Mouse (Mus musculus) fat pad, adult 2 months (tissue): ENCODE data around the gene Mdh2.

Experiments
- DNase-seq: peaks from one replicate; pipeline ENCODE4 v3.0.0-alpha.2; 2011; ENCODE audit warnings: low read depth, low spot score; ENCODE audit errors: extremely low read depth

Gene Mdh2

DNA sequence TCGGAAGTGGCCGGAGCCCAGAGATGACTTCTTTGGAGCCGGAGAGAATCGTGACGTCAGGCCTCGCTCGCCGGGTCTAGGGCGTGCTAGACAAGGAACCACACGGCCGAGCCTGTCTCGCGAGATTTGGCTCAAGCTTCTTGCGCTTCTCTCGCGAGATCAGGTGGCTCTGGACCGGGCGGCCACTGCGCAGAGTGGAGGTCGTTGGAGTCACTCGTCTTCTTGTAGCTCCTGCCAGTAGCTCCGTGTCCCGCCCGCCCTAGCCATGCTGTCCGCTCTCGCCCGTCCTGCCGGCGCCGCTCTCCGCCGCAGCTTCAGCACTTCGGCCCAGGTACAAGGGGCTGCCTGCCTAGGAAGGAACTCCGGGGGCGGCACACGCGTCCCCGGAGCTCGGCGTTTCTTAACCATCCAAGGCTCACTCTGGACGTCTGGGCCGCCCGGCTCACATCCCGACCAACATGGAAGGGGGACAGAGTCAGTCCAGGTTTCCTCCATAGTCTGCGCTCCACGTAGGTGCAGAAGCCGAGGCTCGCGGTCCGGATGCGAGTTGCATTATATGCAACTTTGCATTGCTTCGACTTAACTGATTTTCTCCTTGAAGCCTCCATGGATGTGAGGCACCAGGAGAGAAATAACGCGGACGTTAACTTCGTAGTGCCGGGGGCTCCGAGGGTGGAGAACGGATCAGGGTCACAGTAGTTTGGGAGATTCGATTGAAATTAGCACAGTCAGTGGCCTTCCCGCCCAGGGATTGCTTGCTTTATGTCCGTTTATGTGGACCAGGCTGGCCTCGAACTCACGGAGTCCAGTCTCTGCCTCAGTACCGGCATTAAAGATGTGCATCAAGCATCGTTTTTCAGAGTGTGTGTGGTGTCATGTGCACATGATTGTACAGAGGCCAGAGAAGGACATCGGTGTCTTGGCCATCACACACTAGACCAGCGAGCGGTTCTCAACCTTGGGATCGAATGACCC is at the start of gene Mdh2:
Mdh2 (plus strand) TSS at position 10 of the 975 bp plus-strand sequence.
- peak; percentile 93 for DNase-seq

DNA sequence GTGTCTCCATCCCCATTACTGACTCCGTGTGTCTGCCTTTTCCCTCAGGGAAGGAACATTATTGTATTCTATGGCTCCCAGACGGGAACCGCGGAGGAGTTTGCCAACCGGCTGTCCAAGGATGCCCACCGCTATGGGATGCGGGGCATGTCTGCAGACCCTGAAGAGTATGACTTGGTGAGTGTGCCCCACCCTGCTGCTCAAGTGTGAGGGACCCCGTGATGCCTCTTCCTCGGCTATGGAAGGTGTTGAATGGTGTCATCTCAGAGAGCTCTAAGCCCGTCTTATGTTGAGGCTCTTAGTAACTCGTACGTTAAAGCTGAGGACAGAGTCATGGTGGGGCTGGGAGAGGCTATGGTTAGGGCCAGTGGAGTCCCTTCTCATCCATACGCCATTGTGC is 48.9 kb upstream of the Mdh2 start:
- DNase-seq = no peak

DNA sequence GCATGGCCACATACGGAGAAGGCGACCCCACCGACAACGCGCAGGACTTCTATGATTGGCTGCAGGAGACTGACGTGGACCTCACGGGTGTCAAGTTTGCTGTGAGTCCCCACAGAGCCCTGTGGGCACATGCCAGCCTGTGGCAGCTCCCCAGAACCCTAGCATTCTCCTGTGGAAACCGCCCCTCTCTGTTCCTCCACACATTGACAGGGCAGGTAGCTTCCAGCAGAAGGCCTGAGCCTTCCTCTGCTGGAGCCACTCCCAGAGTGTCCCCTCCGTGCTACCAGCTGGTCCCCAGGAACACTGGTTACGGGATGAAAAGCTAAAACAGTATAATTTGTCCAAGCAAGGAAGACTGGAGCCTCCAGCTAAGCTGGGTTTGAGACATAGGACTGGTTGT is 48.0 kb upstream of the Mdh2 start:
- DNase-seq = no peak

DNA sequence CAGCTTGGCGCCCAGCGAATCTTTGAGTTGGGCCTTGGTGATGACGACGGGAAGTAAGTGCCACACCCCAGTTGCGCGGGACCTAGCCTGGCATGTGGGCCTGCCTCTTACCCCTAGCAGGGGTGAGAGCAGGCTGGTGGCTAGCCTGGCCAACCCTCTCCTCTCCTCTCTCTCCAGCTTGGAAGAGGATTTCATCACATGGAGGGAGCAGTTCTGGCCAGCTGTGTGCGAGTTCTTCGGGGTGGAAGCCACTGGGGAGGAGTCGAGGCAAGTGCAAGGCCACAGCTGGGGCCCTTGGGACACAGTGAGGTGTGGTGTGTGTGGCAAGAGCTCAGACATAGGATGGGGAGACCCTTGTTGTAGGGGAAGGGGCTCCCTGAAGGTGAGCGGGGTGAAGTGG is 47.4 kb upstream of the Mdh2 start:
- DNase-seq = no peak

DNA sequence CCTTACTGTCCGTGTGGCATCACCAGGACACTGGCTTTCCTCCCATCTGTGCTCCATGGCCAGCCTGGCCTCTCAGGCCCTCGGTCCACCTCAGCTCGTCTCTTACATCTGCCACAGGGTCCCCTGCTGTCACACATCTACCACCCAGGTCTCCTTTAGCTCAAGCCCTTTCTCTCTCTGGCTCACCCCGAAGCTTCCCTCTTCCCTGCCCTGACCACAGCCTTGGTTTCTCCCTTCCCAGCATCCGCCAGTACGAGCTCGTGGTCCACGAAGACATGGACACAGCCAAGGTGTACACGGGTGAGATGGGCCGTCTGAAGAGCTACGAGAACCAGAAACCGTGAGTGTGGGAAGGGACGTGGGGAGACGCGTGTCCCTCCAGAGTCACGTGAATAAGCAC is 47.0 kb upstream of the Mdh2 start:
- DNase-seq = no peak

DNA sequence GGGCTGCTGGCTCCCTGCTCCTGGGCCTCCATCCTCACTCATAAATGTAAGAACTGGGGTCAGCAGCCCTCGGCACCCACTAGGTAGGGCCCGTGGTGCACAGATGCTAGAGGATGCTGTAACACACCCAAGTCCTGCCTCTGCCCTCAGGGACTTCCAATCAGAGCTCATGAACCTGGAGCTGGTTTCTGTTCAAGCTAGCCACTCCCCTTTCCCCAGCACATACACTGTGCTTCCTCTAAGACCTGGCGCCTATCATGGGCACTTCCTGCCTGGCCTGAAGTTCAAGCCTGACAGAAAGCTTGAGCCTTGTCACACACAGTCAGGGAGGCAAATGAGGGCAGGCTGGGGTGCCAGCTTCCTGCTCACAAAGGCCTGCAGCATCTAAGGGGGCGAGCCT is 45.2 kb upstream of the Mdh2 start:
- no peak for DNase-seq

DNA sequence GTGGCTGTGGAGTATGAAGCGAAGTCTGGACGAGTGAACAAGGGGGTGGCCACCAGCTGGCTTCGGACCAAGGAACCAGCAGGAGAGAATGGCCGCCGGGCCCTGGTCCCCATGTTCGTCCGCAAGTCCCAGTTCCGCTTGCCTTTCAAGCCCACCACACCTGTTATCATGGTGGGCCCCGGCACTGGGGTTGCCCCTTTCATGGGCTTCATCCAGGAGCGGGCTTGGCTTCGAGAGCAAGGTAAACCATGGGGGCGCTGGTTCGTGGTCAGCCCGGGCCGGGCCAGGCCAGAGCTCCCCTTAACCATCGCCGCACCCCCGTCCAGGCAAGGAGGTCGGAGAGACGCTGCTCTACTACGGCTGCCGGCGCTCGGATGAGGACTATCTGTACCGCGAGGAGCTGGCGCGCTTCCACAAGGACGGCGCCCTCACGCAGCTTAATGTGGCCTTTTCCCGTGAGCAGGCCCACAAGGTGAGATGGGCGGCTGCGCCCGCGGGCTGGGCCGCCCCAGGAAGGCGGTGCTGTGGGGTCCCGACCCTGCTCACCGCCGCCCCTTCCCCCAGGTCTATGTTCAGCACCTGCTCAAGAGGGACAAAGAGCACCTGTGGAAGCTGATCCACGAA is 44.1 kb upstream of the Mdh2 start:
- DNase-seq = no peak

DNA sequence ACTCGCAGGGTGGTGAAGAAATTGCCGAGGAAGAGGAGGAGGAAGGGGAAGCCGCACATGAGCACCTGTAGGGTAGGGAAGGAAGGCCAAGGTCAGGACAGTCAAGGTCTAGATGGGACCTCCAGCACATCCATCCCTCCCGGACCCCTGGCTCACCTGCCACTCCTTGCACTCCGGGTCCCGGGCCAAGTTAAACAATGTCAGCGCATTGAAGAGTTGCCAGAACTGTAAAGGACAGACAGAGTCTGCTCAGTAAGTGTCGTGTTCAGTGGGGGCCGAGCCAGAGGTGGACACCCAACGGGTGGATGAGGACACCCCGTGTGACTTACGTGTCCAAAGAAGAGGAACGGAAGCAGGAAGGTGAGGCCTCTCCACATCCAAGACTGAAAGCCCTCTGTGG is 42.5 kb upstream of the Mdh2 start:
- no peak for DNase-seq

DNA sequence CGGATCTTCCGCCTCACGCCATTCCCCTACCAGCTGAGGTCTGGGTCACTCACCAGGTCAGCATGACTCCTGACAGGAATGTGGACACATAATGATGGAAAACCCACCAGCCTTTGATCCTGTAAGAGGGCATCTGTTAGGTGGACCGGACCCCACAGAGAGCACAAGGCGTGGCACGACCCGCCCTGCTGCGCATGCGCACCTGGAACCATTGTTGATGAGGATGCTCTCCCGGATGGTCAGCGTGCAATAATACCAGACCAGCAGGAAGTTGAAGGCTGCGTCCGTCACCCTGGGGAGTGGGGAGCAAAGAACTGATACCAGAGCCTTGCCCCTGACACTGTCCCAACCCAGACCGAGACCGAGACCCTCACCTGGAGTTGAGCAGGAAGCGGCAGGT is 41.7 kb upstream of the Mdh2 start:
- no peak for DNase-seq

DNA sequence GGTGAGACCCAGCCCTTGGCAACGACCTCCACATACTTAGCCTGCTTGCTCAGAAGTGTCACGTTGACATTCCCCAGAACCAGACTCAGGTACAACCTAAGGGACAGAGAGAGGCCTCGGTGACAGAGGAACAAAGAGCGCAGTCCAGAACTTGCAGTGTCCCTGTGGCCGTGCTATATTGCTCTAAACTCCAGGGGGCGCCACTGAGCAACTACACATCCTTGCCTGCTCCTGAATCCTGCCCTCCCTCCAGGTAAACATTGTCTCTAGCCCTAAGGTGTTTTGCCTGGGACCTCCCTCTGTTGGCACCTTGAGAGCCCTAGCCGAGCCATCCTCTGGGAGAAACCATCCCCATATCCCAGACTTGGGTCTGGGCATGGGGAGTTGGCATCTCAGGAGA is 41.1 kb upstream of the Mdh2 start:
- DNase-seq = no peak

DNA sequence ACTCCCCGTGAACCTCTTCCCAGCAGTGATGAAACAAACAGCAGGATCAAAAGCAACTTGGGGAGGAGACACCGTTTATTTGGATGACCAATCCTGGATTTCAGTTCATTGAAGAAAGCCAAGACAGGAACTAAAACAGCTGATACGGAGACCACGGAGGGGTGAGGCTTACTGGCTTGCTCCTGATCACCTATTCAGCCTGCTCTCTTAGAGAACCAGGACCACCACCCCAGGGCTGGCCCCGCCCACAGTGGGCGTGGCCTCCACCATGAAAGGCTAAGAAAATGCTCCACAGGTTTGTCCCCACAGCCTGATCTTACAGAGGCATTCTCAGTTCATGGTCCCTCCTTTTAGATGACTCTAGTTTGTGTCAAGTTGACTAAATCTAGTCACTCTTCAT is 40.0 kb upstream of the Mdh2 start:
- no peak for DNase-seq

DNA sequence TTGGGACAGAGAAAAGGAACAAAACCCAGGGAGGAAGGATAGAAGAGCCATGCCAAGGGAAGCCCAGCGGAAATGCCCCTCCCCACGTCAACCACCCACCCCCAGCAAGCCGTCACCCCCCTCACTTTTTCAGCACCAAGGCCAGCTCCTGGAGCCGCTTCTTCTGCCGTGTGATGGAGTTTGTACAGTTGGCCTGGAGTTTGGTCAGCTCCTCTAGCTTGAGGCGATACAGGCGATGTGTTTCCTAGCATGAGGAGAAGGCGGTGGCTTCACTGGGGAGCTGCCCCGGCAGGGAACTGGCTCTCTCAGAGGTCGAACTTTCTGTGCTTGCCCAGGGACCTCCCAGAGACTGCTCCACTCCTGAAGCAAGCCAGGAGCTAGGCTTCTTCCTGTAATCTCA is 36.1 kb upstream of the Mdh2 start:
- DNase-seq = no peak

DNA sequence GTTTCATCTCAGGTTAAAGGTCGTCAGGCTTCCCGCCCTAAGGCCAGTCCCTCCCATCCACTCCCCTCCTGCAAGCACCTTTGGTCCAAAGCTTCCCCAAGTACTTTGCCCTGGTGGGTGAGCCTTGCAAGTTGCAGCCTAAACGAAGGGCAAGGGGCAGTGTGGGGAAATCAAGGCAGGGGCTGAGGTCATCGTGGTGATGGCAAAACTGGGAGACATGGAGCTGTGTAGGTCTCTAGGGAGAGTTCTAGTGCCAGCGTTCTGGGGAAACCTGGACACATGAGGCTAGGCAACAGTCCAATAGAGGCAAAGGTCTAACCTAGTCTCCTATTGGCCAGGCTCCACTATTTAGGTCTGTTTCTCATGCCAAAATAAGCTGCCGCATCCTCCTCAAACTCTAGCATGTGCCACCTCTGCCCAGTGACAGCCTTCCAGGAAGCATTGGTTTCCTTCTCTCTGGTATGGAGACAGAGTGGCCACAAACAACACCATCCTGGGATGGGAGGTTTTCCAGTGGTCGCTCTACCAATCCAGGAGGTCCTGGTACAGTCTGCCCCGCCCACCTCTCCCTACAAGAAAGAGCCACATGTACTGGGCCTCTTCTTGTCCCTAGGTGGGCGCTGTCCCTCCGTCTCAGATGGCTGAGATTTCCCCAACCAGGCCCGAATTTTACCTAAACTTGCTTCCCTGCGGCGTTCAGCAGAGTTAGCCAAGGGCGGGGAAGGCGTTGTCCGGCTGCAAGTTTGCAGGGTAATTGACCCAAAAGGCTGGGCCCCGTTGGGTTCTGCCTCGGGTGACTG is 35.1 kb upstream of the Mdh2 start:
- no peak for DNase-seq

DNA sequence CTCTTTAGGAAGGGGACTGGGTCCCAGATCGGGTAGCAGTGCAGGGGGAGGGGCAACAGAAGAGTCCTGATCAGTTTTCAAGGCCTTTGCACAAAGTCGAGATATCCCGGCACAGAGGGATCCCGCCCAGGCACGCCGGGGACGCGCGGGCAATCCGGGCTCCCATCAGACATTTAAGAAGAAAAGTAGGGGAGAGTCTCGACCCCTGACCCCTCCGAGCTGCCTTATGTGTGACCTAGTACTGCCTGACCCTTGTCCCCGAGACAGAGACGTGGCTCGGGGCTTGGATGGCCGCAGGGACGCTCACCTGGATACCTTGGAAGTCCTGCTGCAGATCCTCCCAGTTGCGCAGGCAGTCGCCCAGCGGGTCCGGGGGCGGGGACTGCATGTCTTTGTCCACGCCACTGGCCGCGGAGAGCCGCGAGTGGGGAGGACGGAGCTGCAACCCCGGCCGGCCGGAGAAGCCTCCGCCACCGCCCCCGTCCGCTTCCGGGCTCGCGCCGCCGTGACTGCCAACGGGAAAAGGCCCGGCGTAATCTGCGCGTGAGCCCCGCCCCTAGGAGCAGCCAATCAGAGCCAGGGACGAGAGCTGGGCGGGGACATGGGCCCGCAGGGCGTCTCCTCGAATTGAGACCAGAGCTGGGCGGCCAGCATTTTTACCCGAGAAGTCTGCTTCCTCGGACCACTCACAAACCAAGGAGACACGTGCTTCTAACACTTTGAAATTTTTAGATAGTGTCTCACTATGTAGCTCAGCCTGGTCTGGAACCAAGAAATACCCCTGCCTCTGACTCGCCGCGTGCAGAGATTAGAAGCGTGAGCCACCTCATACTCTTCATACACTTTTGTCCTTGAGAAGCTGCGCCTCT is 34.3 kb upstream of the Mdh2 start, which contains the start of gene Tmem120a:
Tmem120a (minus strand) TSS at position 708 of the 869 bp plus-strand sequence.
- DNase-seq = no peak

DNA sequence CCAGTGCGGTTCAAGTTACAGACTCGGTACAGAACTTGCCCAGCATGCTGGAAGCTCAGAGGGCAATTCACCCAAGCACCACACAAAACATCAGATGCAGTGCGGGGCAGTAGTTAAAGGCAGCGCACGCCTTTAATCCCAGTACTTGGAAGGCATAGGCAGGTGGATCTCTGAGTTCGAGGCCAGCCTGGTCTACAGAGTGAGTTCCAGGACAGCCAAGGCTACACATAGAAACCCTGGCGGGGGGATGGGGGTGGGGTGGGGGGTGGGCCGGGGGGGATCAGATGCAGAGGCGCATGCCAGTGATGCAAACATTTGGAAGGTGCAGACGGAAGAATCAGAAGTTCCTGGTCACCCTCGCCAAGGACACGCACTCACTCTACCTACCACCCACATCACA is 33.5 kb upstream of the Mdh2 start:
- DNase-seq = no peak

DNA sequence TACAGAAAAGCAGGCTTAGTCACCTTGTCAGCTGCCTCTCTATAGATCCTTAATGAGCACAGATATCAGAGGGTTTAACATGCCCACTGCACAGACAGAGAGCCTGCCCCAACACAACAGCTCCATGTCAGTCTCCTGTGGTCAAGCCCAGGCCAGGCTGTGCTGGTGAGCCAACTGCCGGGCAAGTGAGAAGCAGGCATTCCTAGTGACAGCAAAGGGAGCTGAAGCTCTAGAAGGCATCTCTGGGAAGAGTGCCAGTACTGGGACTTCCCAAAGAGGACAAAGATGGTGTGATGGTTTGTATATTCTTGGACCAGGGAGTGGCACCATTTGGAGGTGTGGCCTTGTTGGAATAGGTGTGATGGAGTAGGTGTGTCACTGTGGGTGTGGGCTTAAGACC is 27.2 kb upstream of the Mdh2 start:
- DNase-seq = no peak

DNA sequence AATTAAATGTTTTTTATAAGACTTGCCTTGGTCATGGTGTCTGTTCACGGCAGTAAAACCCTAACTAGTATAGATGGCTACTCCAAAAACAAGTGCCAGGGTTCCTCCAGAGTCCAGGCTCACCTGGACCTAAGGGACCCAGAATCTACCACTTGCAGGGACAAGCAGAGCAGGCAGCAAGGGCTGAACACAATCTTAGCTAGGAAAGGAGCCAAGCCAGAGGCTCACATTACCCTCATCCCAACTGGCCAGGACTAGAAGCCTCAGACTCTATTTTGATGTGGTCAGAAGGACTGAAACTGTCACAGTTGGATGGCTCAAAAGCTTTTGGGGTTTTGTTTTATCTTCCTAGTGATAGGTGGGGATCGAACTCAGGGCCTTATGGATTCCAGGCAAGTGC is 26.7 kb upstream of the Mdh2 start:
- no peak for DNase-seq

DNA sequence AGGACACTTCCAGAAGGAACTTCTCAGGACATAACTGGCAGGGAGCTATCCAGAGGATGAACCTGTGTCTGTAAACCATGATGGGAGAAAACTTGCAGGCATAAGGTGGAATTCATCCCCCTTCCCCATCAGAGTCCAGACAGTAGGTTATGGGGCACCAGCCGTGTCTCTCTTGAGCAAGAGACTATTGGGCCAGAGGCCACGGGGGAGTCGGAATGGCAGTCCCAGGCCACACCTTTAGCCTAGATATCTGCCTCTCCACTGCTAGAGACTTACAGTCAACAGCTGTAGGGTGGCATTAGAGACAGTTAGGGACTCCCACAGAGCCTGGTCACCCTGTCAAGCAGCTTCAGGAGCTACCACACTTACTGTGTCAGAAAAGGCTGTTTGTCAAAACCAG is 16.4 kb upstream of the Mdh2 start:
- no peak for DNase-seq

DNA sequence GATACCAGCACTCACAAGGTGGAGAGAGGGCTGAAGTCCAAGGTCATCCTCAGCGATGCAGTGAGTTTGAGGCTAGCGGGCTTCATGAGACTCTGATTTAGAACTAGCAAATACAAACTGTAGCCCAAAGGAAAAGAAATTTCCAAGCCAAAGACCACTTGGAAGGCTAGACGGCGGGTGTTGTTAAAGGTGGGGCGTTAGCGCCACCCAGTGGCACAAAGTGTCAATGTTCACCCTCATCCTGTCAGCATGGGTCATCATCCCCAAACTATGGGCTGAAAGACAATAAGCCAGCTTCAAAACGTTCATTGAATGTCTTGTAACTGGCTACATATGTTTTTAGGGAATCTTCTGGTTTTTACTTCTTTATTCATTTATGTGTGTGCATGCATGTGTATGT is 14.8 kb upstream of the Mdh2 start:
- DNase-seq = no peak

DNA sequence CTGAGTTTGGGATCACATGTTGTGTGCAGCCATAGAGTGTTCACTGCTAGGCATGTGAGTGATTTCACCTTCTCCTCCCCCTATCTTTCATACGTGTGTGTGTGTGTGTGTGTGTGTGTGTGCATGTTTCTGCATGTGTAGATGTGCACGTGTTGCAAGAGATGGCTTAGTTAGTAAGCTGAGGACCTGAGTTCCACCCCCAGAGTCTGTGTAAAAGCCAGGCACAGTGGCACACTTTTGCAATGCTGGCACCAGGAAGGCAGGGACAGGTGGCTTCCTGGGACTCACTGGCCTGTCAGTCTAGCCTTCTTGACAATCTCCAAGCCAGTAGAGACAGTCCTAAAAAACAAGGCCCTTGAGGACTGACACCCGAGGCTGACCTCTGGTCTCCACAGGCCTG is 13.3 kb upstream of the Mdh2 start:
- peak; percentile 83 for DNase-seq

DNA sequence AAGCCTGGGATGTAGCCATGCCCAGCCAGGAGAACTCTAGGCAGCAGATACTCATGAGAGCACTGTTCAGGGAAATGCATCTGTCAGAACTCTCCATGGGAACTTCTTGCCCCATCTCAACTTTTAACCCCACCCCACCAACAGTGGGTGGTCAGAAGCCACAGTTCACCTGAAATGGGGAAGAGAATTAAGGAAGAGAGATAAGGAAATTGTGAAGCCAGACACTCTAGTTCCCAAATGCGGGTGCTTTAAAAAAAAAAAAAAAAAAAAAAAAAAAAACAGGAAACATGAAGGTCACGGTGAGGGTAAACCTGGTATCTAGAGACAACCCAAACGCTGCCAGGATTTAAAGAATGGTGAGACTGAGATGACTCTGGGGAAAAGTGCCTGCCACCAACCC is 5.8 kb upstream of the Mdh2 start:
- DNase-seq = no peak
